Mouse (Mus musculus) heart, postnatal 10 days (tissue): ENCODE data around the gene Olfr1204. TPM values are rescaled to one million over a fixed set of nuclear protein-coding genes. Genes with fewer than 3 reads are reported as not detected.

Experiments
- DNase-seq, 2 experiments: peaks; one replicate each; pipeline ENCODE4 v3.0.0; 2021
- intact Hi-C: fragments of 180-260 bp; cut with DNase I; formaldehyde crosslinking; loops from one replicate; pipeline ENCODE4 v1.15.1; 2025
- total RNA-seq, 2 experiments: library from RNA; stranded (reverse); gene quantifications; 2 replicates each; pipeline ENCODE4 v1.2.3; 2021

The Olfr1204 gene
- not detected for total RNA-seq

DNA sequence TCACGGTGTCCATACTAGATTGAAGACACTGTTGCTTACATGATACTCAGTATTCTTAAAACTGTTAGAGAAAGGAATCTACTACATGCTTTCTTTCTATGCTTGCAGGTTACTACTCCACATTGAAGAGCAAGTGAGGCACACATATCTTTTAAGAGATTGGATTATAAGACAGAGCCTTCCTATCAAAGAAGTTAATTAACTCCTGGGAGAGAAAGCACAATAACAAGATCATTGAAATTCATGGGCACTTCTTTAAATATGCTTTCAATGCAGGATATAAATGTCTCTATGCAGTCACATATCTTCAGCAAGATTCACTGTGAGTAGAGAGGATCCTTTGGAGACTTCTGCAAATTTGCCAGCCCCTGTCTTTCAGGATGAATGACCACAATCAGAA is at the start of gene Olfr1204:
Gene Olfr1204 (plus strand): TSS at position 301 of the 400 bp plus-strand sequence.
- no peak for DNase-seq

DNA sequence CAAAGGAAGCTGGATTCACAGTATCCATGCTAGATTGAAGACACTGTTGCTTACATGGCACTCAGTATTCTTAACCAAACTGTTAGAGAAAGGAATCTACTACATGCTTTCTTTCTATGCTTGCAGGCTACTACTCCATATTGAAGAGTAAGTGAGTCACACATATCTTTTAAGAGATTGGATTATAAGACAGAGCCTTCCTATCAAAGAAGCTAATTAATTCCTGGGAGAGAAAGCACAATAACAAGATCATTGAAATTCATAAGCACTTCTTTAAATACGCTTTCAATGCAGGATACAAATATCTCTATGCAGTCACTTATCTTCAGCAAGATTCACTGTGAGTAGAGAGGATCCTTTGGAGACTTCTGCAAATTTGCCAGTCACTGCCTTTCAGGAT is 34.9 kb upstream of the Olfr1204 start, which contains the start of gene Olfr1202:
Gene Olfr1202 (plus strand): TSS at position 301 of the 400 bp plus-strand sequence.
- intact Hi-C loops: no loop called here
- no peak for DNase-seq

More for the DNA sequence above, at the start of gene Olfr1204:
- intact Hi-C loops: no loop called here

DNA sequence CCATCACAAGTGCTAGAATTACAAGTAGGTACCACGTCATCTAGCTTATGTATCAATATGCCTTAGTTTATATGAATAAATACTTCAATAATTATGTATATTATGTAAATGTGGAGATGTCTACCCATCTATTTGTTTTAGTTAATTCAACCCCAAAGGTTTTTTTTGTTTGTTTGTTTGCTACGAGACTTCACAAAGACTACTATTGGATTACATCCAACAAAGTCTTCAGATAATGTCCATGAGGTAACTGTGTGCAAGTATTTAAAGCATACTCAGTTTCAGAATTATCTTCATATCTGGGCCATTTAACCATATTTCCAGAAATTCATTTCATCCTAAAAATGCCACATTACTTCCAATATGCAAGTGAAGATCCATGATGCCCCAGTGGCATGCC is 19.7 kb upstream of the Olfr1204 start, which contains the start of gene Olfr1205:
Gene Olfr1205 (plus strand): TSS at position 301 of the 400 bp plus-strand sequence.
- no peak for DNase-seq
- intact Hi-C loops: no loop called here

DNA sequence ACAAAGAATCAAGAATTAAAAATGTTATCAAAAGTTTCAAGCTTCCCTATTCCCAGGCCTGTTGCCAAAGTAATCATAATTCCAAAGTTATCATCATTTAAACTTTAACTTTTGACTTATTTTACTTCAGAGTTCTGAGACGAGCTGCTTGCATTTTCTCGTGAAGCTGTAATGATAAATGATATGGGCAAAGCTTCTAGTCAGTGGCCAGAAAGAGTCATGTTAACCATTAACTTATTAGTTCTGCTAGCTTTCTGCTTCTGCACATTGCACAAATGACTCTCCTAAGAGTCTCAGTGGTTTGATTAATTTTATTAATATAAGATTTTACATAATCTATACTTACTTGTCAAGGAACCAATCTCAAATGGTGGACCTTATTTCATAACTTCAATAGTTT is 10.6 kb upstream of the Olfr1204 start:
- intact Hi-C loops: no loop called here
- no peak for DNase-seq

DNA sequence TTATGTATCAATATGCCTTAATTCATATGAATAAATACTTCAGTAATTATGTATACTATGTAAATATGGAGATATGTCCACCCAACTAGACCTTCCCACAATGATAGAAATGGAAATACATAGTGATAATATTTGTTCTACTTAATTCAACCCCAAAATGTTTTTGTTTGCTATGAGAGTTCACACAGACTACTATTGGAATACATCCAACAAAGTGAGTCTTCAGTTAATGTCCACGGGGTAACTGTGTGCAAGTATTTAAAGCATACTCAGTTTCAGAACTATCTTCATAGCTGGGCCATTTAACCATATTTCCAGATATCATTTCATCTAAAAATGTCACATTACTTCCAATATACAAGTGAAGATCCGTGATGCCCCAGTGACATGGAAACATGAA is 13.8 kb downstream of the Olfr1204 start, which contains the start of gene Olfr1206:
Gene Olfr1206 (plus strand): TSS at position 301 of the 400 bp plus-strand sequence.
- DNase-seq: no peak
- intact Hi-C loops: no loop called here

DNA sequence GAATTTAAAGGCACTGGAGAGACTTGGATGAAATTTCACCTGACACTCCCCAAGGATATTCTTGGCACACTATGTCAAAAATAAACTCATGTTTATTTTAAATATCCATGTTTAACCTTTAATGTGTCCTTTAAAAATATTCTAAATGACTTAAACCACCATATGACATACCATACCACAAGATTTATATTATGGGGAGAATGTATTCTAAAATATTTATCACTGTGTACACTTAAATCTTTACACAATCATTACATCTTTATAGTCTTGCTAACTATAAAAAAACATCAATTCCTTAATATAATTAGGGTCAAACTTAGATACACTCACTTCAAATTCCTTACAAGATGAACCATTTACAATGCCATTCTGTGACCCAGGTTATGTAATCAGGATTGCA is 53.1 kb downstream of the Olfr1204 start, which contains the start of gene Olfr1208:
Gene Olfr1208 (minus strand): TSS at position 101 of the 400 bp plus-strand sequence.
- intact Hi-C loops: no loop called here
- DNase-seq: no peak

Other genes with a start within 250 kb of the Olfr1204 start
- under 1 TPM in 1 of 2 experiments, not detected in 1; 0.05 TPM for gene Olfr1191-ps1, start 208.8 kb upstream of the Olfr1204 start, total RNA-seq
- not detected for gene Olfr1192-ps1, start 200.8 kb upstream of the Olfr1204 start, total RNA-seq
- gene Olfr1193, start 173.7 kb upstream of the Olfr1204 start, total RNA-seq: not detected
- gene Olfr1195, start 160.1 kb upstream of the Olfr1204 start, total RNA-seq: not detected
- gene Olfr1196, start 144.7 kb upstream of the Olfr1204 start, total RNA-seq: not detected
- not detected for gene Olfr1197, start 116.9 kb upstream of the Olfr1204 start, total RNA-seq
- gene Olfr1198, start 97.9 kb upstream of the Olfr1204 start, total RNA-seq: not detected
- gene Olfr1199, start 88.8 kb upstream of the Olfr1204 start, total RNA-seq: not detected
- gene Olfr1200, start 78.8 kb upstream of the Olfr1204 start, total RNA-seq: not detected
- not detected for gene Olfr1201, start 56.3 kb upstream of the Olfr1204 start, total RNA-seq
- not detected for gene Olfr1202, start 34.8 kb upstream of the Olfr1204 start, total RNA-seq
- gene Olfr1205, start 19.6 kb upstream of the Olfr1204 start, total RNA-seq: not detected
- not detected for gene Olfr1206, start 13.9 kb downstream of the Olfr1204 start, total RNA-seq
- not detected for gene Olfr1208, start 53.0 kb downstream of the Olfr1204 start, total RNA-seq
- not detected for gene Olfr1209, start 65.9 kb downstream of the Olfr1204 start, total RNA-seq
- not detected for gene Olfr1211, start 88.8 kb downstream of the Olfr1204 start, total RNA-seq
- not detected for gene Olfr1212, start 104.7 kb downstream of the Olfr1204 start, total RNA-seq
- gene Gm13762, start 131.0 kb downstream of the Olfr1204 start, total RNA-seq: not detected
- gene Olfr1214, start 143.4 kb downstream of the Olfr1204 start, total RNA-seq: not detected
- gene Olfr1215, start 157.7 kb downstream of the Olfr1204 start, total RNA-seq: not detected
- not detected for gene Olfr1216, start 169.0 kb downstream of the Olfr1204 start, total RNA-seq
- gene Olfr1217, start 182.8 kb downstream of the Olfr1204 start, total RNA-seq: not detected
- not detected for gene Olfr1218, start 211.9 kb downstream of the Olfr1204 start, total RNA-seq
- gene Olfr1219, start 234.2 kb downstream of the Olfr1204 start, total RNA-seq: not detected